In genomic region chr2:131864262-131864796, GRCm38 (mm10) we compare ENCODE assay signal across 36 mouse cellular contexts. TPM values are rescaled to one million over a fixed set of nuclear protein-coding genes. Genes with fewer than 3 reads are reported as not detected.
A peak's percentile ranks its signal among the peaks of the same experiment; 100 is the strongest.
DNase-seq lines count a peak whose midpoint lies in the region; ATAC-seq and TF ChIP-seq lines count a peak whose summit lies in the region.
"Had no signal": no experiment of that assay in that cellular context is flagged by ENCODE, and none has a peak within 500 bp of the region (broad histone marks: within the 10 kb centered on the region; RNA-seq: fewer than 3 reads in every experiment).

No protein-coding gene starts in this region.

- ATAC-seq in liver, embryonic 14.5 days (ENCODE audit: insufficient read depth) = peak; percentile 76
- ATAC-seq in midbrain, embryonic 14.5 days (ENCODE audit: low FRiP score, low TSS enrichment) = no peak
- ATAC-seq: midbrain, embryonic 13.5 days had no signal

- peaks cover 12 to 13% of the 10 kb centered on the region in 2 experiments; a peak in 3 of 4 replicates for H3K4me1 ChIP-seq in liver, embryonic 14.5 days (replicated peaks; ENCODE audit: control insufficient read depth in 2 of 2, insufficient read depth in 2 of 2, low read length in 1 of 2)
- H3K4me1 ChIP-seq in midbrain, embryonic 14.5 days (ENCODE audit: control insufficient read depth, insufficient read depth, low read length) = no peaks in the 10 kb centered on the region
- peaks cover 28% of the 10 kb centered on the region for H3K4me1 ChIP-seq in hindbrain, embryonic 10.5 days (replicated peaks)
- H3K4me1 ChIP-seq: stomach, embryonic 15.5 days had no signal

- H3K27me3 ChIP-seq in liver, embryonic 14.5 days (ENCODE audit: control insufficient read depth, insufficient read depth, low read length) = no peaks in the 10 kb centered on the region
- no peaks in the 10 kb centered on the region for H3K27me3 ChIP-seq in myocyte (ENCODE audit: control insufficient read depth, insufficient read depth, insufficient read length)
- H3K27me3 ChIP-seq in midbrain, embryonic 14.5 days (ENCODE audit: control insufficient read depth, insufficient read depth, low read length) = no peaks in the 10 kb centered on the region
- H3K27me3 ChIP-seq in hindbrain, embryonic 10.5 days (ENCODE audit: insufficient read depth, poor library complexity, severe bottlenecking) = no peaks in the 10 kb centered on the region
- H3K27me3 ChIP-seq: embryonic facial prominence, embryonic 13.5 days; hindbrain, embryonic 15.5 days; midbrain, embryonic 13.5 days; neural tube, embryonic 13.5 days; stomach, embryonic 15.5 days had no signal

- H3ac ChIP-seq in myocyte (ENCODE audit: control insufficient read depth, insufficient read length) = no peak overlapping the region

- H3K9me3 ChIP-seq in liver, embryonic 14.5 days (ENCODE audit: control insufficient read depth, low read length) = no peaks in the 10 kb centered on the region
- H3K9me3 ChIP-seq in midbrain, embryonic 14.5 days (ENCODE audit: control insufficient read depth, low read length) = 0 out of 2 replicates have a peak, but pooled peaks cover 3% of the 10 kb centered on the region
- H3K9me3 ChIP-seq in hindbrain, embryonic 10.5 days = no peaks in the 10 kb centered on the region
- H3K9me3 ChIP-seq: embryonic facial prominence, embryonic 13.5 days; hindbrain, embryonic 15.5 days; neural tube, embryonic 13.5 days; stomach, embryonic 15.5 days had no signal

- no peaks in the 10 kb centered on the region for H3K79me2 ChIP-seq in myocyte (ENCODE audit: control insufficient read depth, insufficient read depth)

- intact Hi-C loops in left cerebral cortex, adult 2 months (cut with DNase I) = no loop called here
- intact Hi-C loops in left cerebral cortex, postnatal 10 days (cut with DNase I) = no loop called here

- peak overlapping the region; percentile 73; the same call in 1 of the 2 replicates for H3K27ac ChIP-seq in left cerebral cortex, adult 2 months
- no peak overlapping the region for H3K27ac ChIP-seq in liver, embryonic 14.5 days
- H3K27ac ChIP-seq in midbrain, embryonic 14.5 days (replicated peaks; ENCODE audit: low read depth, low read length) = no peak overlapping the region
- no peak overlapping the region for H3K27ac ChIP-seq in hindbrain, embryonic 10.5 days
- H3K27ac ChIP-seq: embryonic facial prominence, embryonic 13.5 days; hindbrain, embryonic 15.5 days; kidney, postnatal 0 days; midbrain, embryonic 13.5 days; neural tube, embryonic 13.5 days; stomach, embryonic 15.5 days had no signal

- DNase-seq in left cerebral cortex, adult 2 months (ENCODE audit: extremely low spot score in 1 of 2, low spot score in 2 of 2) = no peak
- DNase-seq in left cerebral cortex, postnatal 10 days (ENCODE audit: extremely low spot score in 1 of 2, low spot score in 2 of 2) = no peak
- DNase-seq in c-Kit-positive CD71-positive TER-119-positive erythroid progenitor cells, embryonic 14.5 days (ENCODE audit: low spot score) = peak; percentile 40
- DNase-seq in liver, embryonic 14.5 days (ENCODE audit: low read depth in 3 of 3, low spot score in 3 of 3) = peak in 2 of 3 experiments; percentile 45 to 55
- no peak for DNase-seq in midbrain, embryonic 14.5 days
- no peak for DNase-seq in hindbrain, embryonic 10.5 days (ENCODE audit: low spot score)
- no peak for DNase-seq in adrenal gland, postnatal 36 days
- DNase-seq: adrenal gland, postnatal 25 days; B cell, adult 2 months; cerebellum, adult 18-20 months; cerebellum, postnatal 25 days; embryo, embryonic 11 days; gastrocnemius, postnatal 36 days; heart, postnatal 36 days; kidney, adult 2 months; lung, adult 18-20 months; lung, postnatal 10 days; retina, postnatal 1 day; right cerebral cortex, postnatal 4 days; thymus, postnatal 25 days had no signal

- TF ChIP-seq EP300 in liver, embryonic 14.5 days (IDR thresholded peaks at IDR 0.05; ENCODE audit: low read depth) = peak; percentile 72

- H3K4me3 ChIP-seq in left cerebral cortex, adult 2 months = no peak overlapping the region
- H3K4me3 ChIP-seq in liver, embryonic 14.5 days (ENCODE audit: insufficient read depth in 1 of 2, low read depth in 2 of 2, low read length in 2 of 2) = no peak overlapping the region
- no peak overlapping the region for H3K4me3 ChIP-seq in myocyte
- no peak overlapping the region for H3K4me3 ChIP-seq in midbrain, embryonic 14.5 days (replicated peaks; ENCODE audit: low read depth, low read length)
- H3K4me3 ChIP-seq in hindbrain, embryonic 10.5 days = no peak overlapping the region
- H3K4me3 ChIP-seq: embryonic facial prominence, embryonic 13.5 days; hindbrain, embryonic 15.5 days; midbrain, embryonic 13.5 days; neural tube, embryonic 13.5 days; stomach, embryonic 15.5 days had no signal

- no peak overlapping the region for H3K9ac ChIP-seq in liver, embryonic 14.5 days (replicated peaks)
- no peak overlapping the region for H3K9ac ChIP-seq in midbrain, embryonic 14.5 days (replicated peaks; ENCODE audit: low read length)
- H3K9ac ChIP-seq: embryonic facial prominence, embryonic 13.5 days; hindbrain, embryonic 15.5 days; midbrain, embryonic 13.5 days; neural tube, embryonic 13.5 days; stomach, embryonic 15.5 days had no signal

- no peak for TF ChIP-seq POLR2A in myocyte (IDR thresholded peaks at IDR 0.05; ENCODE audit: insufficient read length, low read depth)

- H3K4me2 ChIP-seq in liver, embryonic 14.5 days (ENCODE audit: low read depth) = no peak overlapping the region
- H3K4me2 ChIP-seq in myocyte (ENCODE audit: low read depth) = no peak overlapping the region
- H3K4me2 ChIP-seq in midbrain, embryonic 14.5 days (ENCODE audit: low read length) = no peak overlapping the region
- H3K4me2 ChIP-seq: embryonic facial prominence, embryonic 13.5 days; hindbrain, embryonic 15.5 days; midbrain, embryonic 13.5 days; neural tube, embryonic 13.5 days; stomach, embryonic 15.5 days had no signal

- no peak for TF ChIP-seq CTCF in left cerebral cortex, adult 2 months (IDR thresholded peaks at IDR 0.05)
- TF ChIP-seq CTCF in liver, embryonic 14.5 days (IDR thresholded peaks at IDR 0.05; ENCODE audit: low read depth) = no peak

- WGBS in liver, embryonic 14.5 days (ENCODE audit: insufficient replicate concordance) = 44% methylated on average over 2 of the region's 2 CpGs
- WGBS in midbrain, embryonic 14.5 days = 93% methylated on average over 2 of the region's 2 CpGs
- 89% methylated on average over 2 of the region's 2 CpGs for WGBS in hindbrain, embryonic 10.5 days

- H3K36me3 ChIP-seq in liver, embryonic 14.5 days (replicated peaks; ENCODE audit: control insufficient read depth, insufficient read depth, low read depth) = no peaks in the 10 kb centered on the region
- no peaks in the 10 kb centered on the region for H3K36me3 ChIP-seq in myocyte (ENCODE audit: control insufficient read depth, insufficient read depth)
- no peaks in the 10 kb centered on the region for H3K36me3 ChIP-seq in midbrain, embryonic 14.5 days (ENCODE audit: control insufficient read depth, insufficient read depth, low read length)
- H3K36me3 ChIP-seq in hindbrain, embryonic 10.5 days = no peaks in the 10 kb centered on the region
- H3K36me3 ChIP-seq: embryonic facial prominence, embryonic 13.5 days; hindbrain, embryonic 15.5 days; midbrain, embryonic 13.5 days; neural tube, embryonic 13.5 days; stomach, embryonic 15.5 days had no signal

TF ChIP-seq in myocyte, 11 proteins besides CTCF, POLR2A, EP300 and RAD21 (continues in another document):
- no peak for TF ChIP-seq REST (IDR thresholded peaks at IDR 0.05; ENCODE audit: insufficient read depth, insufficient read length)
- TF ChIP-seq MYOD1 (IDR thresholded peaks at IDR 0.05; ENCODE audit: control insufficient read depth in 1 of 3, insufficient read length in 2 of 3, low read depth in 2 of 3) = peak in 2 of 3 experiments; percentile 50 to 58
- TF ChIP-seq MAX (IDR thresholded peaks at IDR 0.05; ENCODE audit: low read depth) = no peak
- no peak for TF ChIP-seq USF1 (IDR thresholded peaks at IDR 0.05; ENCODE audit: low read depth)
- TF ChIP-seq CEBPB (IDR thresholded peaks at IDR 0.05; ENCODE audit: insufficient read depth, poor library complexity, severe bottlenecking) = no peak
- TF ChIP-seq MYOG (IDR thresholded peaks at IDR 0.05; ENCODE audit: control insufficient read depth in 1 of 3, insufficient read depth in 1 of 3, insufficient read length in 2 of 3, low read depth in 2 of 3) = peak in 2 of 3 experiments; percentile 47 to 53
- TF ChIP-seq POLR2AphosphoS2 (IDR thresholded peaks at IDR 0.05; ENCODE audit: insufficient read length, low read depth) = no peak
- no peak for TF ChIP-seq TCF3 (IDR thresholded peaks at IDR 0.05; ENCODE audit: insufficient read length, low read depth)

RNA-seq across cellular contexts. Expression of gene Erv3, which starts 4.8 kb away (rescaled TPM):
- under 1 TPM; 0.09 to 0.19 TPM for total RNA-seq in left cerebral cortex, adult 2 months (2021)
- under 1 TPM; 0.09 to 0.14 TPM for total RNA-seq in left cerebral cortex, postnatal 10 days (2021)
- 0.01 and 0.02 TPM in 2 replicates for polyA plus RNA-seq in liver, embryonic 14.5 days (2012; rRNA removed)
- polyA plus RNA-seq in liver, embryonic 14.5 days (2014; fragmentation: Nextera tagmentation; extraction: Ambion mirVana) = not detected in 2 replicates
- polyA plus RNA-seq in myocyte (2012; fragmentation: generic; extraction: Trizol) = 0.01 TPM
- not detected in 2 replicates for polyA plus RNA-seq in midbrain, embryonic 14.5 days (2014; fragmentation: Nextera tagmentation; extraction: Ambion mirVana)
- polyA plus RNA-seq in hindbrain, embryonic 10.5 days (2016; fragmentation: Nextera tagmentation; extraction: Ambion mirVana) = 0.05 TPM in 1 of 2 replicates, not detected in the other
- total RNA-seq in adrenal gland, postnatal 36 days (2021) = not detected
- total RNA-seq: adrenal gland, postnatal 25 days; CH12.LX; gastrocnemius, adult 18-20 months; gastrocnemius, postnatal 36 days; heart, adult 8-10 months; heart, postnatal 36 days; megakaryocyte, adult 5-6 weeks had no signal
- polyA plus RNA-seq: embryonic facial prominence, embryonic 13.5 days; heart, embryonic 14.5 days; hindbrain, embryonic 15.5 days; intestine, embryonic 14.5 days; kidney, adult 2 months; kidney, postnatal 0 days; large intestine, adult 2 months; limb, embryonic 11.5 days; midbrain, embryonic 13.5 days; stomach, embryonic 15.5 days had no signal

RNA-seq across cellular contexts. Expression of gene Prnp, which starts 45.4 kb away (rescaled TPM):
- 100 to 1,000 TPM; 748 to 772 TPM for total RNA-seq in left cerebral cortex, adult 2 months (2021)
- total RNA-seq in left cerebral cortex, postnatal 10 days (2021) = 100 to 1,000 TPM; 384 to 392 TPM
- 12.5 and 15.6 TPM in 2 replicates for polyA plus RNA-seq in liver, embryonic 14.5 days (2012; rRNA removed)
- polyA plus RNA-seq in liver, embryonic 14.5 days (2014; fragmentation: Nextera tagmentation; extraction: Ambion mirVana) = 16.9 and 20.3 TPM in 2 replicates
- 133 TPM for polyA plus RNA-seq in myocyte (2012; fragmentation: generic; extraction: Trizol)
- polyA plus RNA-seq in midbrain, embryonic 14.5 days (2014; fragmentation: Nextera tagmentation; extraction: Ambion mirVana) = 97.3 and 118 TPM in 2 replicates
- 21.0 and 43.7 TPM in 2 replicates for polyA plus RNA-seq in hindbrain, embryonic 10.5 days (2016; fragmentation: Nextera tagmentation; extraction: Ambion mirVana)
- 100 to 1,000 TPM in 1 of 2 experiments, 10 to 100 TPM in 1; 90.8 to 126 TPM for total RNA-seq in adrenal gland, postnatal 36 days (2021)

RNA-seq across cellular contexts. Expression of gene Prn, which starts 45.4 kb away (rescaled TPM):
- under 1 TPM in 1 of 2 experiments, not detected in 1; 0.20 TPM for total RNA-seq in left cerebral cortex, adult 2 months (2021)
- total RNA-seq in left cerebral cortex, postnatal 10 days (2021) = not detected
- polyA plus RNA-seq in liver, embryonic 14.5 days (2012; rRNA removed) = not detected in 2 replicates
- polyA plus RNA-seq in liver, embryonic 14.5 days (2014; fragmentation: Nextera tagmentation; extraction: Ambion mirVana) = not detected in 2 replicates
- polyA plus RNA-seq in myocyte (2012; fragmentation: generic; extraction: Trizol) = 0.10 TPM
- polyA plus RNA-seq in midbrain, embryonic 14.5 days (2014; fragmentation: Nextera tagmentation; extraction: Ambion mirVana) = not detected in 2 replicates
- polyA plus RNA-seq in hindbrain, embryonic 10.5 days (2016; fragmentation: Nextera tagmentation; extraction: Ambion mirVana) = not detected in 2 replicates
- total RNA-seq in adrenal gland, postnatal 36 days (2021) = under 1 TPM in 1 of 2 experiments, not detected in 1; 0.13 TPM
- total RNA-seq: CH12.LX; gastrocnemius, adult 18-20 months; layer of hippocampus, postnatal 14 days; megakaryocyte, adult 5-6 weeks had no signal
- polyA plus RNA-seq: heart, embryonic 14.5 days; hindbrain, embryonic 15.5 days; intestine, embryonic 14.5 days; kidney, adult 2 months; large intestine, adult 2 months; limb, embryonic 11.5 days; midbrain, embryonic 13.5 days; neural tube, embryonic 13.5 days; stomach, embryonic 15.5 days had no signal

Comparison
In these comparisons a context has a peak if more than half of its experiments do, and no peak if none do; other contexts are left out.
1. DNase-seq: peak in c-Kit-positive CD71-positive TER-119-positive erythroid progenitor cells, embryonic 14.5 days (single experiment) and liver, embryonic 14.5 days (2 of 3); none in left cerebral cortex, adult 2 months (0 of 2), left cerebral cortex, postnatal 10 days (0 of 2), midbrain, embryonic 14.5 days (single experiment), hindbrain, embryonic 10.5 days (single experiment) and adrenal gland, postnatal 36 days (0 of 2).